Comparison of ENCODE assay signal across 9 mouse cellular contexts in genomic region chr4:125590241-125590919, GRCm38 (mm10).
DNase-seq lines count a peak whose midpoint lies in the region; ATAC-seq lines count a peak whose summit lies in the region.
"Had no signal": no experiment of that assay in that cellular context is flagged by ENCODE, and none has a peak within 500 bp of the region (broad histone marks: within the 10 kb centered on the region; RNA-seq: fewer than 3 reads in every experiment).

No protein-coding gene starts in this region.

- no peaks in the 10 kb centered on the region for H3K36me3 ChIP-seq in midbrain, embryonic 15.5 days (replicated peaks)
- H3K36me3 ChIP-seq: hindbrain, embryonic 15.5 days had no signal

- no peak; the same call in 1 of the 2 replicates for ATAC-seq in midbrain, embryonic 15.5 days (replicated peaks)
- no peak for ATAC-seq in inflammation-experienced regulatory T-cells, adult 6 months

- DNase-seq in kidney, postnatal 10 days, result peak; percentile 61
- DNase-seq in kidney, adult 8-10 months, result no peak
- peak; percentile 82 for DNase-seq in embryo, embryonic 10.5 days (ENCODE audit: low spot score)
- peak; percentile 42 for DNase-seq in hindlimb bud, embryonic 11.5 days (ENCODE audit: extremely low spot score, low read depth, low spot score)
- no peak for DNase-seq in left cerebral cortex, postnatal 14 days (ENCODE audit: low spot score in 2 of 2)
- no peak for DNase-seq in cerebellum, adult 9-10 months

- H3K9ac ChIP-seq in midbrain, embryonic 15.5 days, result no peak overlapping the region
- H3K9ac ChIP-seq: hindbrain, embryonic 15.5 days had no signal

- peaks cover 74% of the 10 kb centered on the region for H3K4me1 ChIP-seq in midbrain, embryonic 15.5 days

- WGBS in midbrain, embryonic 15.5 days, result 9% methylated on average over 14 of the region's 14 CpGs

- H3K27ac ChIP-seq in midbrain, embryonic 15.5 days, result peak overlapping the region; percentile 36; the same call in 1 of the 2 replicates
- H3K27ac ChIP-seq: hindbrain, embryonic 15.5 days had no signal

- no peak overlapping the region for H3K4me3 ChIP-seq in midbrain, embryonic 15.5 days
- H3K4me3 ChIP-seq: hindbrain, embryonic 15.5 days had no signal

- intact Hi-C loops in left cerebral cortex, postnatal 14 days (cut with DNase I), result no loop called here

- no peaks in the 10 kb centered on the region for H3K27me3 ChIP-seq in midbrain, embryonic 15.5 days (replicated peaks)

- H3K4me2 ChIP-seq in midbrain, embryonic 15.5 days, result peak overlapping the region; percentile 8; the same call in 1 of the 2 replicates
- H3K4me2 ChIP-seq: hindbrain, embryonic 15.5 days had no signal

- no peaks in the 10 kb centered on the region for H3K9me3 ChIP-seq in midbrain, embryonic 15.5 days
- H3K9me3 ChIP-seq: hindbrain, embryonic 15.5 days had no signal

Comparison
In these comparisons a context has a peak if more than half of its experiments do, and no peak if none do; other contexts are left out.
1. DNase-seq: peak in kidney, postnatal 10 days (single experiment), embryo, embryonic 10.5 days (single experiment) and hindlimb bud, embryonic 11.5 days (single experiment); none in kidney, adult 8-10 months (0 of 2), left cerebral cortex, postnatal 14 days (0 of 2) and cerebellum, adult 9-10 months (single experiment).